Mouse (Mus musculus): ENCODE measurements around the gene B230217C12Rik. TPM values are rescaled to one million over a fixed set of nuclear protein-coding genes. Genes with fewer than 3 reads are reported as not detected.

Gene B230217C12Rik
- 13.3 and 15.9 TPM in 2 replicates for polyA plus RNA-seq (2016; fragmentation: Nextera tagmentation; extraction: Ambion mirVana)

DNA sequence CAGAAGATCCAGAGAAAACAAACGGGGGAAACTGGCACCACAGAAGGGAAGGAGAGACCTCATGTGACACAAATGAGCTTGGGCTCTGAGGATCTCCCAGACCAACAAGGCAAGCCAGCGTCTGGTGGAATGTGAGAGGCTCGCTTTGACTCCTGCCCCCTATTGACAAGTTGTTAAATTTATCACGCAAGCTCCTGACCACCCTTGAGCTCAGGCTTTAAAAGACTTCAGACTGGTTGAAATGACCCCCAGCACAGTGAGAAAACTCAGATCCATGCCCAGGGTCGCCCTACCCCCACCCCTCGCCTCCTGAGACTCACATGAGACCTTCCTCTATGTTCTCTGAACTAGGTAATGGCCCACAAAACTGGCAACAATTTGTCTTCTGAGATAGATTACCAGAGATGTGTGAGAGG, at the start of gene B230217C12Rik:
B230217C12Rik (plus strand) TSS at position 242 of the 416 bp plus-strand sequence.
- peaks cover 31% of the 10 kb centered on the region for H3K4me1 ChIP-seq
- WGBS: 3% methylated on average over 6 of the region's 6 CpGs
- no peaks in the 10 kb centered on the region for H3K9me3 ChIP-seq
- H3K27ac ChIP-seq: peak within 1 kb of the TSS; percentile 91
- peak; percentile 54 for DNase-seq (ENCODE audit: extremely low spot score, low spot score)
- H3K4me3 ChIP-seq: peak within 1 kb of the TSS; percentile 60
- H3K36me3 ChIP-seq (replicated peaks): peaks cover 34% of the 10 kb centered on the region
- H3K27me3 ChIP-seq (ENCODE audit: poor library complexity, severe bottlenecking): no peaks in the 10 kb centered on the region

DNA sequence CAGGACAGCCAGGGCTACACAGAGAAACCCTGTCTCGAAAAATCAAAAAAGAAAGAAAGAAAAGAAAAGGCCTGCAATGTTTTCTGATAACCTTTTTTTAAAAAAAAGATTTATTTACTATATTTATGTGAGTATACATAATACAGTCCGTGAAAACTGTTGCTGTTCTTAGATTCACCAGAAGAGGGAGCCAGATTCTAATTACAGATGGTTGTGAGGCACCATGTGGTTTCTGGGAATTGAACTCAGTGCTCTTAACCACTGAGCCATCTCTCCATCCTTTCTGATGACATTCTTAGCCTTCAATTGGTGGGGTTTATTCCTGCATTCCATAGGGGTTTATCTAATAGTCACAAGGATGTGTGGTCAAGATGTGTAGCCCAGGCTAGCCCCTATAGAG, 47.4 kb upstream of the B230217C12Rik start:
- Histone ChIP-seq H3K27ac (no peak overlapping the region), H3K4me1 (peaks cover 2% of the 10 kb centered on the region), H3K27me3 (ENCODE audit: poor library complexity, severe bottlenecking) (no peaks in the 10 kb centered on the region), H3K36me3 (replicated peaks) (no peaks in the 10 kb centered on the region), H3K9me3 (no peaks in the 10 kb centered on the region), H3K4me3 (no peak overlapping the region)
- no peak for DNase-seq (ENCODE audit: extremely low spot score, low spot score)
- WGBS: 15% methylated on average over 2 of the region's 2 CpGs

DNA sequence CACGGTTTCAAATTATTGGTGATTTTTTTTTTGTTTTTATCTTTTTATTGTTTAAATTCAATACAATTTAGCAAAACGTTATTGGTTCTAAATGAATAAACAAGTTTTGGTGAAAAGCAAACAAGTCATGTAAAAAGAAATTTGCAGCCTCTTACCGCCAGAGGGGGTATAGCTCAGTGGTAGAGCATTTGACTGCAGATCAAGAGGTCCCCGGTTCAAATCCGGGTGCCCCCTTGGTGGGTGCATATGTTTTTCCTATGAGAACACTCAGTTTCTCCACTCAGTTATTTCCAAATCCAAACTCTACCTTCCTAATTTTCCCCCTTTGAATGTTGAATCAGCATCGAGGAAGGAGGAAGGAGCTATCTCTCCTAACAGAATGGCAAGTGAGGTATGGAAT, 43.7 kb upstream of the B230217C12Rik start:
- 8% methylated on average over 6 of the region's 6 CpGs for WGBS
- no peaks in the 10 kb centered on the region for H3K9me3 ChIP-seq
- no peaks in the 10 kb centered on the region for H3K27me3 ChIP-seq (ENCODE audit: poor library complexity, severe bottlenecking)
- DNase-seq (ENCODE audit: extremely low spot score, low spot score): peak; percentile 65
- H3K36me3 ChIP-seq (replicated peaks): no peaks in the 10 kb centered on the region
- H3K27ac ChIP-seq: no peak overlapping the region
- H3K4me1 ChIP-seq: peaks cover 27% of the 10 kb centered on the region
- no peak overlapping the region for H3K4me3 ChIP-seq

DNA sequence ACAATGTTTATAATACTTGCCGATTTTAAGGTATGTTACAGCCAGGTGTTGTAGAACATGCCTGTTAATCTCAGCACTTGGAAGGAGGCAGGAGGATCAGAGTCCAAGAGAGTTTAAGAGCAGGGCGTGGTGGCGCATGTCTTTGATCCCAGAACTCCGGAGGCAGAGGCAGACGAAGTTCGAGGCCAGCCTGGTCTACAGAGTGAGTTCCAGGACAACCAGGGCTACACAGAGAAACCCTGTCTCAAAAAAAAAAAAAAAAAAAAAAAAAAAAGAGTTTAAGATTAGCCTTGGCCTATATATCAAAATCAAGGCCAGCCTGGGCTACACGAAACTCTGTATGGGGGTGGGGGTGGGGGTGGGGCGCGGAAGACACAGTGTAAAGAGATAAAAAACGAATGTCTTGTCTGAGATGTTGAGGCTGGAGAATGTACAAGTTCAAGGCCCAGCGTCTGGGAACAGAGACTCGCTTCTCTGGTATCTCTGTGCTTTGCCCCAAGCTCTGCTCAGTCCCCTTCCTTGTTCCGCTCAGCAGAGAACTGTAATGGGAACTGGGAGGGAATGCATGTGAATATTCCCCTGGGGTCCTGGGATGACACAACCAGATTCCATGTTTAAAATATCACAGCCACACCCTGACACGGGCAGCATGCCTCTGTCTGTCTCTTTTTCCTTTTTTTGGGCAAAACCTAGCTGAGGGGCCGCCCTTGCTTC, 43.1 kb upstream of the B230217C12Rik start:
- H3K27me3 ChIP-seq (ENCODE audit: poor library complexity, severe bottlenecking): no peaks in the 10 kb centered on the region
- peaks cover 33% of the 10 kb centered on the region for H3K4me1 ChIP-seq
- no peaks in the 10 kb centered on the region for H3K36me3 ChIP-seq (replicated peaks)
- WGBS: 56% methylated on average over 15 of the region's 15 CpGs
- H3K9me3 ChIP-seq: no peaks in the 10 kb centered on the region
- no peak for DNase-seq (ENCODE audit: extremely low spot score, low spot score)
- 0 out of 2 replicates have a peak overlapping the region, but pooled peaks have one; percentile 88 for H3K4me3 ChIP-seq
- H3K27ac ChIP-seq: no peak overlapping the region

DNA sequence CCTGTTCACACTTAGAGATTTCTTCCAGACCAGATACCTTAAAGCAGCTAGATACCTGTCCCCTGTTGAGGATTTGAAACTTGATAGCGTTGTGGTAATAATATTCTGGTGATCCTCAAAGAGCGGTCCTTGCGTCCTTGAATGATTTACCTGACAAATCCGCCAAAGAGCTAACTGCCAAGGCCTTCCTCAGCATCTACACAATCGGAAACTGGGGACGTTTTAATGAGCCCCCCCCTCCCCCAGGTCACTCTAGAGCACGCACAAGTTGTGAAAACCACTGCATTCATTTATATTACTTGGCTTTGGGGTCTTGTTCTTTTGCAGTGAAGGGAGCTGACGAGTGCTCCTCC, 42.5 kb upstream of the B230217C12Rik start:
- Histone ChIP-seq H3K4me1 (peaks cover 36% of the 10 kb centered on the region), H3K27ac (no peak overlapping the region), H3K4me3 (peak overlapping the region; percentile 88), H3K9me3 (no peaks in the 10 kb centered on the region), H3K36me3 (replicated peaks) (no peaks in the 10 kb centered on the region), H3K27me3 (ENCODE audit: poor library complexity, severe bottlenecking) (no peaks in the 10 kb centered on the region)
- WGBS: 39% methylated on average over 8 of the region's 8 CpGs
- no peak for DNase-seq (ENCODE audit: extremely low spot score, low spot score)

DNA sequence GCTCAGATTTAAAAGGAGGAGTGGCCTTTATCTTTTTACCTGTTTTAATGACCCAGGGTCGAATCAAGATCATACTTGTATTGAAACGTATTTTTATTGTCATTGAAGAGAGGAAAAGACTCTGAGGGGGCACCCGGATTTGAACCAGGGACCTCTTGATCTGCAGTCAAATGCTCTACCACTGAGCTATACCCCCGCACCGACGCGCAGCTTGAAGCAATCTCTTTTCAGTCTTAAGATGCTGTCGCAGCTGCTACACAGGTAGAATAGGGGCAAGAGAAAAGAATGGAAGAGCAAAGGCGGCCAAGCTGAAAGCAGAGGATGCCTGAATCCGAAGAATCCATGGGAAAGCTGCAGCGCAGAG, 41.8 kb upstream of the B230217C12Rik start, which contains the start of gene Lasp1:
Lasp1 (plus strand) TSS at position 219 of the 364 bp plus-strand sequence.
- H3K27ac ChIP-seq: peak within 1 kb of the TSS; percentile 95
- peak; percentile 92 for DNase-seq (ENCODE audit: extremely low spot score, low spot score)
- no peaks in the 10 kb centered on the region for H3K27me3 ChIP-seq (ENCODE audit: poor library complexity, severe bottlenecking)
- 0 out of 2 replicates have a peak, but pooled peaks cover 2% of the 10 kb centered on the region for H3K36me3 ChIP-seq (replicated peaks)
- H3K4me3 ChIP-seq: peak within 1 kb of the TSS; percentile 88
- H3K9me3 ChIP-seq: no peaks in the 10 kb centered on the region
- WGBS: under 1% methylated on average over 11 of the region's 11 CpGs
- peaks cover 39% of the 10 kb centered on the region for H3K4me1 ChIP-seq

- H3K4me3 ChIP-seq: peak overlapping the region; percentile 88
- DNase-seq (ENCODE audit: extremely low spot score, low spot score): peak; percentile 84
- no peaks in the 10 kb centered on the region for H3K9me3 ChIP-seq
- H3K36me3 ChIP-seq (replicated peaks): 0 out of 2 replicates have a peak, but pooled peaks cover 2% of the 10 kb centered on the region
- peak overlapping the region; percentile 95 for H3K27ac ChIP-seq
- H3K4me1 ChIP-seq: peaks cover 45% of the 10 kb centered on the region
- H3K27me3 ChIP-seq (ENCODE audit: poor library complexity, severe bottlenecking): no peaks in the 10 kb centered on the region
- under 1% methylated on average over 71 of the region's 71 CpGs for WGBS
Measured at GRCm38 (mm10) chr11:97799146-97799993, 41.2 kb upstream of the B230217C12Rik start.

DNA sequence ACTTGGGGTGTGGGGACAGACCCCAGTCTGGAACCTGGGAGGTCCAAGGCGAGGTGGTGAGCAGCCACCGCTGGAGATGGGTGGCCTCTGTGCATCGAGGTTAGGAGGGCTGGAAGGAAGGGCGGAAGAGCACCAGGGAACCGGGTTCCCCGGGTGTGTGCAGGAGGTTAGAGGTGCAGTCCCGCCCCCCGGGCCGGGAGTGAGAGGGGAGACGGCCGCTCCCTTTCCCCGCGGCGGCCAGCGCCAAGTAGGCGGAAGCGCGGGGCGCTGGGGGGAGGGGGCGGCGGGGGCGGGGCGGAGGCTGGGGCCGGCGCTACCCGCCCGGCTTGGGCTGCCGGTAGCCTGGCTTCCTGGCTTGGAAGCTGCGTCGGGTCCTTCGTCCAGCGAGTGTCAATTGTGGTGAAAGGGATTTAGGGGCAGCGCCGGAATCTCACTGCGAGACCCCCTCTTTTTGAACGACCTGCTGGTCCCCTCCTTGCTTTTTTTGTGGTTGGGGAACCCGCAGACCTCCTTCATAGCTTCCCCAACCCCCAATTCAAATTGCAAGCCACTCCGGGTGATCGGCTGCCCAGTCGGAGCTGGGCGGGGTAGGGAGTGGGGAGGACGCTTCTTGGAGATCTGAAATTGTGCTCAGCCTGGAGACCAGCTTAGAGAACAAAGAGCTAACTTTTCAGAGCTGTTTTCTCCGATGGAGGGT, 40.4 kb upstream of the B230217C12Rik start:
- peak; percentile 73 for DNase-seq (ENCODE audit: extremely low spot score, low spot score)
- H3K4me3 ChIP-seq: peak overlapping the region; percentile 88
- H3K36me3 ChIP-seq (replicated peaks): 0 out of 2 replicates have a peak, but pooled peaks cover 2% of the 10 kb centered on the region
- H3K4me1 ChIP-seq: peaks cover 52% of the 10 kb centered on the region
- WGBS: 0% methylated on average over 34 of the region's 43 CpGs
- H3K27ac ChIP-seq: peak overlapping the region; percentile 95
- H3K27me3 ChIP-seq (ENCODE audit: poor library complexity, severe bottlenecking): no peaks in the 10 kb centered on the region
- no peaks in the 10 kb centered on the region for H3K9me3 ChIP-seq

DNA sequence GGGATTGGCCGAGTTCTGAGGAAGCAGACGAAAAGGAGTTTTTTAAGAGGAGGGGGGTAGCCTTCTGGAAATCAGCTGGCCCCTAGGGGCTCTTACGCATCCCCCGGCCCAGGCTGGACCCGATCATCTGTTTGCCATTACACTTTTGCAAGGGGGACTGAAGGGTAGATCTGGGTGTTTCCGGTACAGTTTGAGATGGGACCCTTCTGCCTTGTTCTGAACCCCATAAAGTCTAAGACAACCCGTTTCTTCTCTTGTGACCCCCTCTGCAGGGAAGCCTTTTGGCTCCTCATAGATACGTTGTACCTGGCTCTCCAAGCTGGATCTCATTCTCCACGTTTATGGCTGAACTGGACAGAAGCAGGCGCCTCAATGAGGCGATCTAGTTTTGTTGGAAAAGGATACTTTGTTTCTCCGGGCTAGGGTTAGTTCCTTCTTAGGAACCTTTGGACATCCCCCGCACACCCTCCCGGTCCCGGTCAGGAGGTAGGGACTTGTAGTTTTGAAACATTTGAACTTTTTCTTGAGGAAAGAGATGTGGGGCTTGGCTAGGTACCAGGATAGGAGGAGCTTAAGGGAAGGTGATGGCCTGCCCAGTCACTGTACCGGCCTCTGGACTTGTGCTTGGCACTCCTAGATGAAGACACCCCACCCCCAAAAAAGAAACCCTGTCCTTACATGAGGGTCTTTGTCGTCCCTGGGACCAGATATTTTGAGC, 39.7 kb upstream of the B230217C12Rik start:
- H3K4me1 ChIP-seq: peaks cover 59% of the 10 kb centered on the region
- WGBS: 7% methylated on average over 17 of the region's 17 CpGs
- no peaks in the 10 kb centered on the region for H3K9me3 ChIP-seq
- 0 out of 2 replicates have a peak, but pooled peaks cover 2% of the 10 kb centered on the region for H3K36me3 ChIP-seq (replicated peaks)
- H3K27ac ChIP-seq: peak overlapping the region; percentile 95
- DNase-seq (ENCODE audit: extremely low spot score, low spot score): peak; percentile 46
- H3K4me3 ChIP-seq: peak overlapping the region; percentile 88
- no peaks in the 10 kb centered on the region for H3K27me3 ChIP-seq (ENCODE audit: poor library complexity, severe bottlenecking)

DNA sequence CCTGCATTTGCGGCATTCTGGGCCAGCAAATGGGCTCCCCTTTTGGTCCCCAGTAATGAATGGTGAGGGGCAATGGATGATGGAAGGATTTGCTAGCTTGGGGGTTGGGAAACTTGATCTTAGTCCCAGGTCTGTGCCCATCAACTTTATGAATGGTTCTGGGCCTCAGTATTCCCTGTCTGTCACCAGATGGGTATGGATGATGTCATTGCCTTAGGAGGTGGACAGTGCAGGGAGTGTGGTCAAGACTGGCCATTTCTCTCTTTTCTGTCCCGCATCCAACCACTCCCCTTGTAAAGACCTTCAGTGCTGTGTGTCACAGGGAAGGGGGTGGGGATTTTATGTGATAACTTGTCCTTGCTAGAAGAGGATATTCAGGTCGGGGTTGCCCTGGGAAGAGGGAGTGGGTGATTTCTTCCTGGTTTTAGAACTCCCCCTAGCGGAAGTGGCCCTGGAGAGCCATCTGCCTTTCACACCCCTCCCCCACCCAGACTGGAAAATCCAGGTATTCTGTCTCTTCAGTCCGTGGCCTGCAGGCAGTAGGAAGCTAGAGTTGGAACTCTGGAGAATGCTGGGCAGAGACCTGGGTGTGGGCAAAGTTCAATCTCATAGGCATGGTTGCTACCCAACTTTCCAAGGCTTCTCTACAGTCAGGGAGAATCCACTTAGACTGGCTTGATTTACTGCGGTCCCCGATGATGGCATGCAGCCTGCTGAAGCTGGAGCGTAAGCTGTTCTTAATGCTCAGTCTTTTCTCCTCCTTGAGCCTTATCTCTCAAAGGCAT, 39.0 kb upstream of the B230217C12Rik start:
- H3K4me3 ChIP-seq: peak overlapping the region; percentile 88
- DNase-seq (ENCODE audit: extremely low spot score, low spot score): peak; percentile 48
- peak overlapping the region; percentile 95 for H3K27ac ChIP-seq
- peaks cover 67% of the 10 kb centered on the region for H3K4me1 ChIP-seq
- 32% methylated on average over 8 of the region's 8 CpGs for WGBS
- H3K36me3 ChIP-seq (replicated peaks): peaks cover 7% of the 10 kb centered on the region
- H3K27me3 ChIP-seq (ENCODE audit: poor library complexity, severe bottlenecking): no peaks in the 10 kb centered on the region
- H3K9me3 ChIP-seq: no peaks in the 10 kb centered on the region

DNA sequence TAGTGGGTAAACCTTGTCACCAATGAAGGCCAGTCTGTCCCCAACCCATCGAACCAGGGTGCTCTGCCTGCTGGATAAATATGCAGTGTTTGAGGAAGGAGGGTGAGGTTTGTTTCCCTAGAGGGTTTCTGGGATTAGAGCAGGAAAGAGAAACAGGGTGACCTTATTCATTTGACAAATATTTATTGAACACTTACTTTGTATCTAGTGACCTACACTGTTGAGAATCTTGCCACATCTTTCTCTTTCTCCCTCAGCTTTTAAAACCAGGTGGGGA, 38.4 kb upstream of the B230217C12Rik start:
- 37% methylated on average over 1 of the region's 1 CpGs for WGBS
- Histone ChIP-seq H3K27me3 (ENCODE audit: poor library complexity, severe bottlenecking) (no peaks in the 10 kb centered on the region), H3K9me3 (no peaks in the 10 kb centered on the region), H3K4me3 (peak overlapping the region; percentile 88; the same call in 1 of the 2 replicates), H3K36me3 (replicated peaks) (peaks cover 12% of the 10 kb centered on the region), H3K4me1 (peaks cover 72% of the 10 kb centered on the region), H3K27ac (peak overlapping the region; percentile 95; the same call in 1 of the 2 replicates)
- DNase-seq (ENCODE audit: extremely low spot score, low spot score): no peak
